Mouse (Mus musculus): ENCODE measurements around the gene Dnm1. TPM values are rescaled to one million over a fixed set of nuclear protein-coding genes. Genes with fewer than 3 reads are reported as not detected.
A peak's percentile ranks its signal among the peaks of the same experiment; 100 is the strongest.

The Dnm1 gene
- polyA plus RNA-seq (2015; fragmentation: Nextera tagmentation; extraction: Ambion mirVana) = 6.3 and 7.9 TPM in 2 replicates

GRCm38 (mm10) chr2:32353007-32353542 is at the start of gene Dnm1:
Gene Dnm1, minus strand, starts transcription at chr2:32353338.
- no peaks in the 10 kb centered on the region for H3K36me3 ChIP-seq
- peaks cover 36% of the 10 kb centered on the region for H3K4me1 ChIP-seq
- H3K9me3 ChIP-seq (replicated peaks) = no peaks in the 10 kb centered on the region
- ATAC-seq (replicated peaks; ENCODE audit: low FRiP score) = peak; percentile 63
- H3K27me3 ChIP-seq = no peaks in the 10 kb centered on the region
- peak within 1 kb of the TSS; percentile 67 for H3K9ac ChIP-seq
- H3K27ac ChIP-seq = peak within 1 kb of the TSS; percentile 23; the same call in 1 of the 2 replicates
- under 1% methylated on average over 63 of the region's 63 CpGs for WGBS
- H3K4me2 ChIP-seq = peak within 1 kb of the TSS; percentile 99
- H3K4me3 ChIP-seq (replicated peaks) = peak within 1 kb of the TSS; percentile 62

DNA sequence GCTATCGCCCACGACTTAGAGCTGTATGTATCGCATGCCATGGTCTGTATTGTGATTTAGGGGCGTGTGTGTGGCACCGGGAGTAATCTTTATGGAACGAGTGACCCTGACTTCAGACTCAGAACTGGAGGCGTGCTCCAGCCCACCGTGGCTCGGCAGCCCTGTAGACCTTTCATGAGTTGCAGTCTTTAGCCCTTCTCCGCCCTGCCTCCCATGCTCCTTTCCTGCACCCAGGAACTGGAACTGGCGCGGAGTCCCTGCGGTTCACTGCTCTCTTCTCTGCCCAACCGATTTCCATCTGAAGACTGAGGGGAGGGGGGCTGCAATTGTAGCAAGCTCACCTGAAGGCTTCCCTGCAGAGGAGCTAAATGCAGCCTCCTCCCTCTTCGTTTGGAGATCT is 43.6 kb upstream of the Dnm1 start:
- peaks cover 25% of the 10 kb centered on the region for H3K4me1 ChIP-seq
- no peak for ATAC-seq (replicated peaks; ENCODE audit: low FRiP score)
- H3K9me3 ChIP-seq (replicated peaks) = no peaks in the 10 kb centered on the region
- peak overlapping the region; percentile 92 for H3K4me2 ChIP-seq
- H3K9ac ChIP-seq = peak overlapping the region; percentile 81
- 0% methylated on average over 15 of the region's 15 CpGs for WGBS
- H3K27ac ChIP-seq = peak overlapping the region; percentile 96
- H3K27me3 ChIP-seq = no peaks in the 10 kb centered on the region
- peak overlapping the region; percentile 96 for H3K4me3 ChIP-seq (replicated peaks)
- peaks cover 22% of the 10 kb centered on the region for H3K36me3 ChIP-seq

- H3K4me2 ChIP-seq = peak overlapping the region; percentile 92
- under 1% methylated on average over 58 of the region's 59 CpGs for WGBS
Measured at GRCm38 (mm10) chr2:32395946-32396621, 42.9 kb upstream of the Dnm1 start.

GRCm38 (mm10) chr2:32395484-32395945 is 42.4 kb upstream of the Dnm1 start, which contains the start of gene Ptges2:
Gene Ptges2, plus strand, starts transcription at chr2:32395896.
- H3K27ac ChIP-seq = peak within 1 kb of the TSS; percentile 96
- H3K9me3 ChIP-seq (replicated peaks) = no peaks in the 10 kb centered on the region
- H3K27me3 ChIP-seq = no peaks in the 10 kb centered on the region
- peak within 1 kb of the TSS; percentile 92 for H3K4me2 ChIP-seq
- H3K9ac ChIP-seq = peak within 1 kb of the TSS; percentile 81
- ATAC-seq (replicated peaks; ENCODE audit: low FRiP score) = peak; percentile 93
- WGBS = under 1% methylated on average over 31 of the region's 31 CpGs
- peaks cover 12% of the 10 kb centered on the region for H3K36me3 ChIP-seq
- peak within 1 kb of the TSS; percentile 96 for H3K4me3 ChIP-seq (replicated peaks)
- peaks cover 28% of the 10 kb centered on the region for H3K4me1 ChIP-seq

More at GRCm38 (mm10) chr2:32395946-32396621, 42.9 kb upstream of the Dnm1 start:
- Histone ChIP-seq H3K4me3 (replicated peaks) (peak overlapping the region; percentile 96), H3K9ac (peak overlapping the region; percentile 81), H3K4me1 (peaks cover 25% of the 10 kb centered on the region), H3K27me3 (no peaks in the 10 kb centered on the region), H3K27ac (peak overlapping the region; percentile 96), H3K36me3 (peaks cover 18% of the 10 kb centered on the region), H3K9me3 (replicated peaks) (no peaks in the 10 kb centered on the region)
- peak; percentile 94 for ATAC-seq (replicated peaks; ENCODE audit: low FRiP score)

DNA sequence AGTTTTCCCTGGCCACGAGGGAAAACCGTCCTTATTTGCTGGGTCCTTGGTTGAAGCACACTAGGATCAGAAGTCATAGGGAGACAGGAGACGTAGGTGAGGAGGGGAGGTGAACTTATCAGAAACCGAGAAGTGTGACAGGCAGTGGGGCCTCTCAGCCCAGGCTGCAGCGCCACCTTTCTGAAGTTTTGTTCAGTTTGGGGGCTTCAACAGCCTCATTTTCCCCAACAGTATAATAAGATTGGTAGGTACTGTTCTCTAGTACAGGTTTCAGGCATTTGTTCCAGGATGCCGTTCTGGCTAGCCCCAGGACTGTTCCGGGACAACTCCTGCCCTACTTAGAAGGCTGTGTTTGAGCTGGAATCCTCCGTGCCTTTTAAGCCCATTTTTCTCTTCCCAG is 41.8 kb upstream of the Dnm1 start:
- WGBS = 2% methylated on average over 8 of the region's 8 CpGs
- Histone ChIP-seq H3K9ac (peak overlapping the region; percentile 81), H3K27me3 (no peaks in the 10 kb centered on the region), H3K36me3 (peaks cover 7% of the 10 kb centered on the region), H3K27ac (peak overlapping the region; percentile 96), H3K4me1 (peaks cover 28% of the 10 kb centered on the region), H3K9me3 (replicated peaks) (no peaks in the 10 kb centered on the region), H3K4me3 (replicated peaks) (peak overlapping the region; percentile 96), H3K4me2 (peak overlapping the region; percentile 92)
- ATAC-seq (replicated peaks; ENCODE audit: low FRiP score) = no peak

- Histone ChIP-seq H3K27me3 (no peaks in the 10 kb centered on the region), H3K36me3 (no peaks in the 10 kb centered on the region), H3K4me2 (no peak overlapping the region), H3K9me3 (replicated peaks) (no peaks in the 10 kb centered on the region), H3K27ac (peak overlapping the region; percentile 33; the same call in 1 of the 2 replicates), H3K9ac (no peak overlapping the region), H3K4me3 (replicated peaks) (no peak overlapping the region), H3K4me1 (peaks cover 17% of the 10 kb centered on the region)
- 85% methylated on average over 5 of the region's 5 CpGs for WGBS
- no peak for ATAC-seq (replicated peaks; ENCODE audit: low FRiP score)
Measured at GRCm38 (mm10) chr2:32392063-32392462, 38.9 kb upstream of the Dnm1 start.

DNA sequence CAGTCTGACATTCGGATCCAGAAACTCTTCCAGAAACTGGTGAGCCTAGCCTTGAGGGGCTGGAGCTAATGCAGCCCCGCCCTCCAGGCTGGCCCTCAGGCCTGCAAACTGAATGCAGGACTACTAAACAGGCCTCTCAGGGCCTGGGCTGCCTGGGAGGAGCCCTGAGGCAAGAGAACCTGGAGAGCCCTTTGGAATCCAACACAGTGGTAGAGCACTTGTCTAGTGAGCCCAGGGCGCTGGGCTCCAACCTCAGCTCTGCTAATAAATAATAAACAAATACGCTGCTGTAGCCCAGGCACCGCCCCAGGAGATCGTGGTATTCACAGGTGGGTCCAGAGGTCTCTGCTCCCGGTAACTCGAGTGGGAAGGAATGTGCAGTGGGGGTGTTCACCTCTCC is 37.7 kb upstream of the Dnm1 start:
- H3K27me3 ChIP-seq = no peaks in the 10 kb centered on the region
- H3K4me3 ChIP-seq (replicated peaks) = no peak overlapping the region
- no peak overlapping the region for H3K9ac ChIP-seq
- H3K27ac ChIP-seq = no peak overlapping the region
- no peak for ATAC-seq (replicated peaks; ENCODE audit: low FRiP score)
- no peaks in the 10 kb centered on the region for H3K9me3 ChIP-seq (replicated peaks)
- H3K4me1 ChIP-seq = peaks cover 13% of the 10 kb centered on the region
- 60% methylated on average over 8 of the region's 8 CpGs for WGBS
- H3K36me3 ChIP-seq = no peaks in the 10 kb centered on the region
- no peak overlapping the region for H3K4me2 ChIP-seq

- H3K4me3 ChIP-seq (replicated peaks) = no peak overlapping the region
- H3K9me3 ChIP-seq (replicated peaks) = no peaks in the 10 kb centered on the region
- ATAC-seq (replicated peaks; ENCODE audit: low FRiP score) = no peak
- no peaks in the 10 kb centered on the region for H3K27me3 ChIP-seq
- 70% methylated on average over 2 of the region's 2 CpGs for WGBS
- H3K36me3 ChIP-seq = no peaks in the 10 kb centered on the region
- no peak overlapping the region for H3K9ac ChIP-seq
- no peak overlapping the region for H3K4me2 ChIP-seq
- H3K27ac ChIP-seq = no peak overlapping the region
- peaks cover 7% of the 10 kb centered on the region; the same call in 1 of the 2 replicates for H3K4me1 ChIP-seq
Measured at GRCm38 (mm10) chr2:32389157-32389556, 36.0 kb upstream of the Dnm1 start.

- no peaks in the 10 kb centered on the region for H3K36me3 ChIP-seq
- H3K4me2 ChIP-seq = no peak within 1 kb of the TSS
- no peaks in the 10 kb centered on the region for H3K9me3 ChIP-seq (replicated peaks)
- H3K27me3 ChIP-seq = 0 out of 2 replicates have a peak, but pooled peaks cover 5% of the 10 kb centered on the region
- no peak within 1 kb of the TSS for H3K27ac ChIP-seq
- no peak for ATAC-seq (replicated peaks; ENCODE audit: low FRiP score)
- whole genome bisulfite sequencing = 60% methylated on average over 5 of the region's 5 CpGs
- no peak within 1 kb of the TSS for H3K9ac ChIP-seq
- H3K4me3 ChIP-seq (replicated peaks) = no peak within 1 kb of the TSS
- H3K4me1 ChIP-seq = peaks cover 7% of the 10 kb centered on the region; the same call in 1 of the 2 replicates
Measured at GRCm38 (mm10) chr2:32387706-32388490, 34.8 kb upstream of the Dnm1 start, which contains the start of gene Lcn2. Gene Lcn2, minus strand, starts transcription at chr2:32388252.

- Histone ChIP-seq H3K27me3 (peaks cover 10% of the 10 kb centered on the region; the same call in 1 of the 2 replicates), H3K36me3 (peaks cover 20% of the 10 kb centered on the region), H3K9ac (no peak overlapping the region), H3K27ac (no peak overlapping the region), H3K9me3 (replicated peaks) (no peaks in the 10 kb centered on the region), H3K4me2 (no peak overlapping the region), H3K4me3 (replicated peaks) (peak overlapping the region; percentile 75; the same call in 1 of the 2 replicates), H3K4me1 (peaks cover 10% of the 10 kb centered on the region)
- ATAC-seq (replicated peaks; ENCODE audit: low FRiP score) = no peak
- WGBS = 79% methylated on average over 2 of the region's 2 CpGs
Measured at GRCm38 (mm10) chr2:32382689-32383088, 29.6 kb upstream of the Dnm1 start.

DNA sequence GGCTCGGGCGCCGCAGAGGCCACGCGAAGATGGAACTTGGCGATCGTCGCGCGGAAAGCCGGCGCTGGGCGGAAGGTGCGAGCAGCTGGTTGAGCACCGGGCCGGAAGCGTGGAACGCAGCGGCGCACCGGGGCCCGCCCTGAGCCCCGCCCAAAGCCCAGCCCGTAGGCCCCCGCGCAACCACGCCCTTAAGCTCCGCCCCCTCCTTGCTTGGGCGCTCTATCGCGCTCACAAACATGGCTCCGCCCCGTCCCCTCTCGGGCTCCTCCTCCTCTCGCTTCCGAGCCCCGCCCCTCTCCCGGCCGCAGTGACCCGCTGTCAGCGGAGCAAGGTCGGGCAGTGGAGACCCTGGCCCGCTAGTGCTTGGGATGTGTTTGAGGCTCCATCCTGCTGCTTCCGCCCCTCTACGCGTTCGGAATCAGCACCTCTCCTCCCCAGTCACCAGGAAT is 28.7 kb upstream of the Dnm1 start, which contains the start of gene 1110008P14Rik:
Gene 1110008P14Rik (minus strand): TSS at position 164 of the 449 bp plus-strand sequence.
- H3K36me3 ChIP-seq = peaks cover 29% of the 10 kb centered on the region
- peak within 1 kb of the TSS; percentile 37; the same call in 1 of the 2 replicates for H3K27ac ChIP-seq
- H3K4me1 ChIP-seq = peaks cover 10% of the 10 kb centered on the region
- H3K9me3 ChIP-seq (replicated peaks) = no peaks in the 10 kb centered on the region
- H3K4me3 ChIP-seq (replicated peaks) = peak within 1 kb of the TSS; percentile 75
- under 1% methylated on average over 44 of the region's 47 CpGs for WGBS
- H3K9ac ChIP-seq = peak within 1 kb of the TSS; percentile 56
- peak within 1 kb of the TSS; percentile 95 for H3K4me2 ChIP-seq
- ATAC-seq (replicated peaks; ENCODE audit: low FRiP score) = peak; percentile 91
- H3K27me3 ChIP-seq = peaks cover 10% of the 10 kb centered on the region; the same call in 1 of the 2 replicates

Data from kidney, embryonic 15.5 days (tissue).